Mouse (Mus musculus): ENCODE measurements around the gene Dnaja3. TPM values are rescaled to one million over a fixed set of nuclear protein-coding genes. Genes with fewer than 3 reads are reported as not detected.

The Dnaja3 gene
- polyA plus RNA-seq, 1 experiment: 18.3 TPM

GRCm38 (mm10) chr16:4651081-4651480 is 11.3 kb downstream of the Dnaja3 start:
- no peaks in the 10 kb centered on the region for H3K4me1 ChIP-seq (replicated peaks; ENCODE audit: control insufficient read depth, insufficient read depth, low read length)
- TF ChIP-seq POLR2A (IDR thresholded peaks at IDR 0.05; ENCODE audit: control insufficient read depth, extremely low read depth, insufficient read depth, low read length, poor library complexity) (no peak), CTCF (IDR thresholded peaks at IDR 0.05; ENCODE audit: borderline replicate concordance, control insufficient read depth, extremely low read depth, insufficient read depth, low read length, poor library complexity) (no peak)
- H3K27me3 ChIP-seq (ENCODE audit: control insufficient read depth, insufficient read depth, low read length): no peaks in the 10 kb centered on the region
- no peak overlapping the region for H3K27ac ChIP-seq (ENCODE audit: control insufficient read depth, insufficient read depth, low read length)
- H3K4me3 ChIP-seq (ENCODE audit: control insufficient read depth, insufficient read depth, low read length): no peak overlapping the region
- no peak for DNase-seq
- WGBS: 95% methylated on average over 1 of the region's 1 CpGs
- H3K36me3 ChIP-seq (ENCODE audit: control insufficient read depth, insufficient read depth, low read length): peaks cover 45% of the 10 kb centered on the region

- Histone ChIP-seq H3K27ac (ENCODE audit: control insufficient read depth, insufficient read depth, low read length) (no peak overlapping the region), H3K27me3 (ENCODE audit: control insufficient read depth, insufficient read depth, low read length) (no peaks in the 10 kb centered on the region), H3K4me1 (replicated peaks; ENCODE audit: control insufficient read depth, insufficient read depth, low read length) (no peaks in the 10 kb centered on the region), H3K36me3 (ENCODE audit: control insufficient read depth, insufficient read depth, low read length) (peaks cover 45% of the 10 kb centered on the region), H3K4me3 (ENCODE audit: control insufficient read depth, insufficient read depth, low read length) (no peak overlapping the region)
- 83% methylated on average over 7 of the region's 7 CpGs for WGBS
- TF ChIP-seq POLR2A (IDR thresholded peaks at IDR 0.05; ENCODE audit: control insufficient read depth, extremely low read depth, insufficient read depth, low read length, poor library complexity) (no peak), CTCF (IDR thresholded peaks at IDR 0.05; ENCODE audit: borderline replicate concordance, control insufficient read depth, extremely low read depth, insufficient read depth, low read length, poor library complexity) (no peak)
- DNase-seq: no peak
Observed at GRCm38 (mm10) chr16:4651624-4652023, 11.8 kb downstream of the Dnaja3 start.

- Histone ChIP-seq H3K27me3 (ENCODE audit: control insufficient read depth, insufficient read depth, low read length) (no peaks in the 10 kb centered on the region), H3K27ac (ENCODE audit: control insufficient read depth, insufficient read depth, low read length) (no peak overlapping the region), H3K36me3 (ENCODE audit: control insufficient read depth, insufficient read depth, low read length) (peaks cover 42% of the 10 kb centered on the region), H3K4me1 (replicated peaks; ENCODE audit: control insufficient read depth, insufficient read depth, low read length) (no peaks in the 10 kb centered on the region), H3K4me3 (ENCODE audit: control insufficient read depth, insufficient read depth, low read length) (no peak overlapping the region)
- TF ChIP-seq CTCF (IDR thresholded peaks at IDR 0.05; ENCODE audit: borderline replicate concordance, control insufficient read depth, extremely low read depth, insufficient read depth, low read length, poor library complexity): no peak
- DNase-seq: no peak
- 95% methylated on average over 4 of the region's 4 CpGs for WGBS
Observed at GRCm38 (mm10) chr16:4652707-4653416, 13.1 kb downstream of the Dnaja3 start.

- Histone ChIP-seq H3K36me3 (ENCODE audit: control insufficient read depth, insufficient read depth, low read length) (peaks cover 40% of the 10 kb centered on the region), H3K27ac (ENCODE audit: control insufficient read depth, insufficient read depth, low read length) (no peak overlapping the region), H3K27me3 (ENCODE audit: control insufficient read depth, insufficient read depth, low read length) (no peaks in the 10 kb centered on the region), H3K4me1 (replicated peaks; ENCODE audit: control insufficient read depth, insufficient read depth, low read length) (peaks cover 9% of the 10 kb centered on the region; the same call in 1 of the 2 replicates), H3K4me3 (ENCODE audit: control insufficient read depth, insufficient read depth, low read length) (no peak overlapping the region)
- 95% methylated on average over 10 of the region's 10 CpGs for WGBS
- no peak for TF ChIP-seq POLR2A (IDR thresholded peaks at IDR 0.05; ENCODE audit: control insufficient read depth, extremely low read depth, insufficient read depth, low read length, poor library complexity)
- no peak for TF ChIP-seq CTCF (IDR thresholded peaks at IDR 0.05; ENCODE audit: borderline replicate concordance, control insufficient read depth, extremely low read depth, insufficient read depth, low read length, poor library complexity)
- no peak for DNase-seq
Observed at GRCm38 (mm10) chr16:4654706-4655105, 14.9 kb downstream of the Dnaja3 start.

- peaks cover 43% of the 10 kb centered on the region for H3K36me3 ChIP-seq (ENCODE audit: control insufficient read depth, insufficient read depth, low read length)
- H3K27me3 ChIP-seq (ENCODE audit: control insufficient read depth, insufficient read depth, low read length): no peaks in the 10 kb centered on the region
- H3K4me3 ChIP-seq (ENCODE audit: control insufficient read depth, insufficient read depth, low read length): no peak overlapping the region
- peaks cover 9% of the 10 kb centered on the region; the same call in 1 of the 2 replicates for H3K4me1 ChIP-seq (replicated peaks; ENCODE audit: control insufficient read depth, insufficient read depth, low read length)
- 91% methylated on average over 4 of the region's 4 CpGs for WGBS
- TF ChIP-seq POLR2A (IDR thresholded peaks at IDR 0.05; ENCODE audit: control insufficient read depth, extremely low read depth, insufficient read depth, low read length, poor library complexity) (no peak), CTCF (IDR thresholded peaks at IDR 0.05; ENCODE audit: borderline replicate concordance, control insufficient read depth, extremely low read depth, insufficient read depth, low read length, poor library complexity) (no peak)
- DNase-seq: no peak
- no peak overlapping the region for H3K27ac ChIP-seq (ENCODE audit: control insufficient read depth, insufficient read depth, low read length)
Observed at GRCm38 (mm10) chr16:4655251-4655734, 15.5 kb downstream of the Dnaja3 start.

- no peak overlapping the region for H3K27ac ChIP-seq (ENCODE audit: control insufficient read depth, insufficient read depth, low read length)
- TF ChIP-seq POLR2A (IDR thresholded peaks at IDR 0.05; ENCODE audit: control insufficient read depth, extremely low read depth, insufficient read depth, low read length, poor library complexity): no peak
- no peak for TF ChIP-seq CTCF (IDR thresholded peaks at IDR 0.05; ENCODE audit: borderline replicate concordance, control insufficient read depth, extremely low read depth, insufficient read depth, low read length, poor library complexity)
- DNase-seq: no peak
- H3K36me3 ChIP-seq (ENCODE audit: control insufficient read depth, insufficient read depth, low read length): peaks cover 44% of the 10 kb centered on the region
- 78% methylated on average over 11 of the region's 11 CpGs for WGBS
- H3K4me1 ChIP-seq (replicated peaks; ENCODE audit: control insufficient read depth, insufficient read depth, low read length): peaks cover 9% of the 10 kb centered on the region; the same call in 1 of the 2 replicates
- H3K4me3 ChIP-seq (ENCODE audit: control insufficient read depth, insufficient read depth, low read length): no peak overlapping the region
- no peaks in the 10 kb centered on the region for H3K27me3 ChIP-seq (ENCODE audit: control insufficient read depth, insufficient read depth, low read length)
Observed at GRCm38 (mm10) chr16:4655764-4656570, 16.2 kb downstream of the Dnaja3 start.

Measured in thymus, adult 2 months (tissue).